Mouse (Mus musculus) A20 (cell line): ENCODE measurements around the gene Trmt13.

Experiments used
- DNase-seq: peaks from one replicate; pipeline ENCODE4 v3.0.0-alpha.2; 2011; ENCODE audit warnings: low read depth, low spot score

Gene Trmt13

DNA sequence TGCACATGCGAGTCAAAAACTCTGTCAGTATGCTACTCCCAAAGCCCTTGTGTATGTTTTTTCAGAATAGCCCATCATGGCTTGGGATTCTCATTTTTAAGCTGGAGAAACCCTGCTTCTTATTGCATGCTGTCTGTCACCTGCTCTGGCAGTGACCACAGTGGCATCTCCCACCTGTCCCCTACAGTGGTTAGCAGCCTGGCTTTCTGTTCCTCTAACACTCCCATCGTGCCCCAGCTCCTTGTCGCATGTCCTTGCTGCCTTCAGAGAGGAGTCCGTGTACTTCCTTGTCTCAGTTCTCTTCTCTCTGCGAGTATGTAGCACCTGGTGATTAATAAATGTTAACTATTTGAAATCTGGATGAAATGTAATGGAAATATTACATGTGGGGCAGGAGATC is 67.0 kb downstream of the Trmt13 start:
- peak; percentile 66 for DNase-seq

DNA sequence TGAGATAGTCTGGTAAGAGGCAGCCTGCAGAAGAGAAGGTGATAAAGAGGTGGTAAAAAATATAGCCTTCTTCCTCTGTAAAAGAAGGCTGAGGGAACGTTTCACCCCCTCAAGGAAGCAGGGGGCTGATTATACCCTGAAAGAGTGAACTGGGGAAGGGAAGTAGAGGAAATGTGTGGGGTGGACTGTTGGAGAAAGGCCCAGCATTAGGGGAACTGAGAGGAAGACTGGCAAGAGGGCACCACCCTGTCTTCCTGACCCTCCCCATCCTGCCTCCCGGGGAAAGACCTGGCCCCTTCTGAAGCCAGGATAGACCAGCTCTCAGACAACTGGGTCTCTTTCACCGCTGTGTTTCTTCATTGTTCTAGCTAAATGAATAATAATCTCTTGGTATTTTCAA is 71.9 kb downstream of the Trmt13 start:
- DNase-seq: no peak

DNA sequence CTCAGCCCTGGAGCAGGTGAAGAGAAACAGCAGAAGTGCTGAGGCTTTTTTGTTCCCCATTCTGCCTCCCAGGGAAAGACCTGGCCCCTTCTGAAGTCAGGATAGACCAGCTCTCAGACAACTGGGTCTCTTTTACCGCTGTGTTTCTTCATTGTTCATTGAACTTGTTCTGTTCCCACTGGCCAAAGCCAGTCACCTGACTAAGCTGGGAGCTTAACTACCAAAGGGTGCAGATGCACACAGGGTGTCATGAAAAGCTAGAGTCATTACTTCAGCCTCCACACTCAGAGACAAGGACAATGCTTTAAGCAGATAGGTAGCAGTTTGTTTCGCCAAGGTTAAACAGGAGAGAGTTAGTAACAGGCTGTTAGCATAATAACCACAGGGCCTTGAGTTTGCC is 72.3 kb downstream of the Trmt13 start:
- DNase-seq: no peak

DNA sequence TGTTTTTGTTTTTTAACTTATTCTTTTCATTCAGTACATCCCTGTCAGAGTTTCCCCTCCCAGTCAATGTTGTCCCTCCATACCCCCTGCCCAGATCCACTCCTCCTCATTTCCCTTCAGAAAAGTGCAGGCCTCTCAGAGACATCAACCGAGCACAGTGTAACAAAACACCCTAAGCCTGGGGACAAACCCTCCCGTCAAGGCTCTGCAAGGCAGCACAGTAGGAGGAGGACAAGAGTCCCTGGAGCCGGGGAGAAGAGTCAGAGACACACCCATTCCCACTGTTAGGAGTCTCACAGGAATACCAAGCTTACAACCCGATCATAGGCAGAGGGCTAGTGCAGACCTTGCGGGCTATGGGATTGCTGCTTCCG is 77.2 kb downstream of the Trmt13 start:
- no peak for DNase-seq

DNA sequence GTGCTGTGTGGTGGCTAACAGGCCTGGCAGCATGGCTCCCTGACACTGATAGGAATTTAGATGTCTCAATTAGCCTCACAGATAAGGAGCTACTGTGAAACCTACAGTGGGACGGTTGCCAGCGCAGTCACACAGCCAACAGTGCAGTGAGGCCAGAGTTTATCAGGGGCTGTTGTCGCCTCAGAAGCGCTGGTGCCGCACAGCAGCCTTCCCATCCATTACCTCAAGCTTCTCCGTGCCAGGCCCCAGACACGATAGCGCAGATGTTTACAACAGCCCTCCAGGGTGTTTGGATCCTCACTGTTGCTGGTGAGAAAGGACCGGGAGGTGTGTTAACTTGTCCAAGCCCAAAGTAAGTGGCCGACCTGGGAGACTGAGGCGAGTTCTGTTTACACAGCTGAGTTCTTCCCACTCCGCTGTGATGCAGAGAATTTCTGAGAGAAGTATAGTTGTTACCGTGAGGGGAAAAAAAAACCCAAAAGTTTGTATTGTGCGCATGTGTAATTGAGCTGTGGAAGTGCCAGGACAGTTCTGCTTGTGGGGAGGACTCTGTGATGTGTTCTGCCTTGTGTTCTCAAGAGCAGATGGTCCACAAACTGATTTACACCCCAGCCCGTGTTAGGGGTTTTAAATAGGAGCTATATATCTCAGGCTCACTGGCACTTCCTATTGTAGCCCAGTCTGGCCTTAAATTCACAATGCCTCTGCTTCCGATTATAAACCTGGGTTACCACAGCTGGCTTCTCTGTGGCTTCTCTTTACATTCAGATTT is 77.8 kb downstream of the Trmt13 start:
- DNase-seq: no peak
